ENCODE assay signal across 29 mouse cellular contexts in genomic region chr1:169776566-169776965, GRCm38 (mm10). TPM values are rescaled to one million over a fixed set of nuclear protein-coding genes. Genes with fewer than 3 reads are reported as not detected.
DNase-seq lines count a peak whose midpoint lies in the region; ATAC-seq and TF ChIP-seq lines count a peak whose summit lies in the region.
"Had no signal": no experiment of that assay in that cellular context is flagged by ENCODE, and none has a peak within 500 bp of the region (broad histone marks: within the 10 kb centered on the region; RNA-seq: fewer than 3 reads in every experiment).

No protein-coding gene starts in this region.

- no peaks in the 10 kb centered on the region for H3K79me3 ChIP-seq in C2C12 (ENCODE audit: low read depth)

- no peak overlapping the region for H3K27ac ChIP-seq in midbrain, embryonic 10.5 days (replicated peaks)
- H3K27ac ChIP-seq: forebrain, embryonic 13.5 days; hindbrain, embryonic 12.5 days; hindbrain, postnatal 0 days; intestine, embryonic 15.5 days; left cerebral cortex, adult 2 months; limb, embryonic 12.5 days; liver, embryonic 15.5 days; midbrain, embryonic 12.5 days; neural tube, embryonic 13.5 days had no signal

- H3K4me3 ChIP-seq in C2C12 (ENCODE audit: insufficient read depth, poor library complexity, severe bottlenecking), result no peak overlapping the region
- H3K4me3 ChIP-seq in midbrain, embryonic 10.5 days, result no peak overlapping the region
- H3K4me3 ChIP-seq: forebrain, embryonic 13.5 days; hindbrain, embryonic 12.5 days; intestine, embryonic 15.5 days; left cerebral cortex, adult 2 months; limb, embryonic 12.5 days; liver, embryonic 15.5 days; midbrain, embryonic 12.5 days; neural tube, embryonic 13.5 days had no signal

- H3K79me2 ChIP-seq in C2C12 (ENCODE audit: control insufficient read depth, insufficient read depth), result no peaks in the 10 kb centered on the region

- H3K36me3 ChIP-seq in C2C12 (ENCODE audit: control insufficient read depth, insufficient read depth), result no peaks in the 10 kb centered on the region
- no peaks in the 10 kb centered on the region for H3K36me3 ChIP-seq in midbrain, embryonic 10.5 days
- H3K36me3 ChIP-seq: hindbrain, embryonic 12.5 days; intestine, embryonic 15.5 days; limb, embryonic 12.5 days; liver, embryonic 15.5 days; midbrain, embryonic 12.5 days; neural tube, embryonic 13.5 days had no signal

- no peaks in the 10 kb centered on the region for H3K9me3 ChIP-seq in midbrain, embryonic 10.5 days (replicated peaks)
- H3K9me3 ChIP-seq: forebrain, embryonic 13.5 days; hindbrain, embryonic 12.5 days; intestine, embryonic 15.5 days; limb, embryonic 12.5 days; liver, embryonic 15.5 days; midbrain, embryonic 12.5 days; neural tube, embryonic 13.5 days had no signal

- peak; percentile 55 to 83 for DNase-seq in adrenal gland, adult (ENCODE audit: inconsistent age in 2 of 2, low spot score in 1 of 2)
- no peak for DNase-seq in adrenal gland, postnatal 4 days (ENCODE audit: low spot score in 2 of 2)
- DNase-seq in R1 (ENCODE audit: low read depth, low spot score), result peak; percentile 27
- DNase-seq in adrenal gland, postnatal 14 days, result peak; percentile 46
- DNase-seq in ovary, postnatal 14 days (ENCODE audit: low spot score), result no peak
- DNase-seq in midbrain, embryonic 10.5 days (ENCODE audit: low spot score), result no peak
- DNase-seq: cerebellum, adult 8-10 months; cerebellum, postnatal 25 days; gastrocnemius, postnatal 14 days; heart, postnatal 36 days; kidney, adult 9 months; kidney, postnatal 10 days; lung, postnatal 36 days; retina, postnatal 1 day; right cerebral cortex, postnatal 14 days; thymus, postnatal 14 days had no signal

- no peak for TF ChIP-seq CTCF in C2C12 (IDR thresholded peaks at IDR 0.05; ENCODE audit: control insufficient read depth, insufficient read depth, insufficient read length)

- H3K4me1 ChIP-seq in midbrain, embryonic 10.5 days, result no peaks in the 10 kb centered on the region
- H3K4me1 ChIP-seq: forebrain, embryonic 13.5 days; hindbrain, embryonic 12.5 days; intestine, embryonic 15.5 days; limb, embryonic 12.5 days; liver, embryonic 15.5 days; midbrain, embryonic 12.5 days; neural tube, embryonic 13.5 days had no signal

- H3K27me3 ChIP-seq in C2C12 (ENCODE audit: control insufficient read depth, insufficient read depth, insufficient read length), result no peaks in the 10 kb centered on the region
- no peaks in the 10 kb centered on the region for H3K27me3 ChIP-seq in midbrain, embryonic 10.5 days (ENCODE audit: low read depth, poor library complexity, severe bottlenecking)
- H3K27me3 ChIP-seq: forebrain, embryonic 13.5 days; hindbrain, embryonic 12.5 days; intestine, embryonic 15.5 days; limb, embryonic 12.5 days; liver, embryonic 15.5 days; midbrain, embryonic 12.5 days; neural tube, embryonic 13.5 days had no signal

- no peak overlapping the region for H3ac ChIP-seq in C2C12 (ENCODE audit: control insufficient read depth, insufficient read length, low read depth)

- no peak for ATAC-seq in frontal cortex, adult (ENCODE audit: low TSS enrichment)
- ATAC-seq: activated CD4-positive, CD25-positive, alpha-beta regulatory T cell, adult 4 months; forebrain, embryonic 13.5 days; hindbrain, postnatal 0 days; intestine, embryonic 15.5 days had no signal

- WGBS in midbrain, embryonic 10.5 days, result 77% methylated on average over 7 of the region's 7 CpGs

TF ChIP-seq in C2C12, 6 proteins besides CTCF, POLR2A, EP300 and RAD21:
- TF ChIP-seq MYOG (IDR thresholded peaks at IDR 0.05; ENCODE audit: control insufficient read depth, extremely low read depth, insufficient read length) (no peak), MYOD1 (IDR thresholded peaks at IDR 0.05; ENCODE audit: control insufficient read depth, insufficient read length, low read depth) (no peak), MAX (IDR thresholded peaks at IDR 0.05) (peak; percentile 53), USF1 (IDR thresholded peaks at IDR 0.05; ENCODE audit: low read depth) (no peak), FOSL1 (IDR thresholded peaks at IDR 0.05; ENCODE audit: insufficient read depth, low read length, poor library complexity, severe bottlenecking) (peak; percentile 87), CEBPB (IDR thresholded peaks at IDR 0.05; ENCODE audit: low read depth) (peak; percentile 51)

RNA-seq across cellular contexts. Expression of gene Rgs4, which starts 29.1 kb away (rescaled TPM):
- 10 to 100 TPM; 52.7 to 55.5 TPM for total RNA-seq in adrenal gland, postnatal 4 days (2021)
- 1.1 TPM for polyA plus RNA-seq in C2C12 (2012; fragmentation: generic; extraction: Trizol)
- total RNA-seq in adrenal gland, postnatal 14 days (2021), result 36.8 and 37.3 TPM in 2 replicates
- polyA plus RNA-seq in midbrain, embryonic 10.5 days (2016; fragmentation: Nextera tagmentation; extraction: Ambion mirVana), result 5.9 and 13.8 TPM in 2 replicates
- total RNA-seq: granulocyte monocyte progenitor cell, adult 5-6 weeks had no signal
- polyA plus RNA-seq: activated CD4-positive, CD25-positive, alpha-beta regulatory T cell, adult 4 months had no signal

Comparison
In these comparisons a context has a peak if more than half of its experiments do, and no peak if none do; other contexts are left out.
1. DNase-seq: peak in adrenal gland, adult (2 of 2), R1 (single experiment) and adrenal gland, postnatal 14 days (single experiment); none in adrenal gland, postnatal 4 days (0 of 2), ovary, postnatal 14 days (single experiment) and midbrain, embryonic 10.5 days (single experiment).